Comparison of ENCODE assay signal across 12 mouse cellular contexts in genomic region chr1:33673158-33673960, GRCm38 (mm10). TPM values are rescaled to one million over a fixed set of nuclear protein-coding genes. Genes with fewer than 3 reads are reported as not detected.
DNase-seq lines count a peak whose midpoint lies in the region; ATAC-seq and TF ChIP-seq lines count a peak whose summit lies in the region.
"Had no signal": no experiment of that assay in that cellular context is flagged by ENCODE, and none has a peak within 500 bp of the region (broad histone marks: within the 10 kb centered on the region; RNA-seq: fewer than 3 reads in every experiment).

No protein-coding gene starts in this region.

- peak; percentile 56 for DNase-seq in gastrocnemius, adult 18-20 months (ENCODE audit: low spot score)
- no peak for DNase-seq in gastrocnemius, postnatal 10 days
- DNase-seq in lung, postnatal 36 days = peak; percentile 7
- no peak for DNase-seq in lung, adult 2 months
- DNase-seq in heart, postnatal 36 days = peak; percentile 7 to 28
- DNase-seq in stomach, postnatal 0 days (ENCODE audit: low spot score) = no peak
- no peak for DNase-seq in left cerebral cortex, postnatal 4 days
- no peak for DNase-seq in left cerebral cortex, postnatal 25 days (ENCODE audit: low spot score in 2 of 2)

- WGBS in lung, adult 2 months = 57% methylated on average over 17 of the region's 17 CpGs
- WGBS in stomach, postnatal 0 days = 39% methylated on average over 17 of the region's 17 CpGs

- intact Hi-C loops in heart, postnatal 36 days (cut with DNase I) = loop anchor here (2.0 to 10.0 kb wide), 3 partner anchors 47 to 231 kb away; partner anchors contain the start of genes Bend6 and Dst
- intact Hi-C loops in left cerebral cortex, postnatal 4 days (cut with DNase I) = loop anchor here (5.0 kb wide), 2 partner anchors 49 to 64 kb away; no protein-coding TSS in a partner anchor
- intact Hi-C loops in left cerebral cortex, postnatal 25 days (cut with DNase I) = loop anchor here (2.0 to 10.0 kb wide), 3 partner anchors 65 to 289 kb away; no protein-coding TSS in a partner anchor

- TF ChIP-seq EP300 in stomach, postnatal 0 days (optimal IDR thresholded peaks at IDR 0.05) = peak; percentile 53

- no peaks in the 10 kb centered on the region for H3K27me3 ChIP-seq in stomach, postnatal 0 days (ENCODE audit: control insufficient read depth, insufficient read depth, low read length)
- H3K27me3 ChIP-seq: heart, embryonic 15.5 days had no signal

- peak; percentile 36; the same call in 1 of the 2 replicates for ATAC-seq in stomach, postnatal 0 days (ENCODE audit: low FRiP score, low TSS enrichment)
- ATAC-seq: hindbrain, embryonic 16.5 days had no signal

- no peaks in the 10 kb centered on the region for H3K9me3 ChIP-seq in stomach, postnatal 0 days (ENCODE audit: control insufficient read depth, low read length)
- H3K9me3 ChIP-seq: heart, embryonic 15.5 days had no signal

- H3K4me2 ChIP-seq in stomach, postnatal 0 days (replicated peaks; ENCODE audit: low read depth) = no peak overlapping the region
- H3K4me2 ChIP-seq: heart, embryonic 15.5 days; midbrain, embryonic 11.5 days had no signal

- H3K4me3 ChIP-seq in lung, adult 2 months (replicated peaks; ENCODE audit: extremely low read depth, low read depth, low read length) = no peak overlapping the region
- H3K4me3 ChIP-seq in stomach, postnatal 0 days (ENCODE audit: low read depth, low read length) = 0 out of 2 replicates have a peak overlapping the region, but pooled peaks have one; percentile 1
- H3K4me3 ChIP-seq: heart, embryonic 15.5 days had no signal

- H3K27ac ChIP-seq in stomach, postnatal 0 days (replicated peaks) = peak overlapping the region; percentile 45
- H3K27ac ChIP-seq: heart, embryonic 15.5 days had no signal

- TF ChIP-seq POLR2A in lung, adult 2 months (IDR thresholded peaks at IDR 0.05; ENCODE audit: borderline replicate concordance, extremely low read depth, low read depth, low read length) = no peak

- H3K4me1 ChIP-seq in lung, adult 2 months (ENCODE audit: control insufficient read depth, insufficient read depth, low read length) = no peaks in the 10 kb centered on the region
- 0 out of 2 replicates have a peak, but pooled peaks cover 2% of the 10 kb centered on the region for H3K4me1 ChIP-seq in stomach, postnatal 0 days (replicated peaks; ENCODE audit: control insufficient read depth, insufficient read depth)

- H3K36me3 ChIP-seq in stomach, postnatal 0 days (ENCODE audit: control insufficient read depth, insufficient read depth, low read length) = no peaks in the 10 kb centered on the region
- H3K36me3 ChIP-seq: heart, embryonic 15.5 days had no signal

- no peak for TF ChIP-seq CTCF in lung, adult 2 months (IDR thresholded peaks at IDR 0.05; ENCODE audit: insufficient read depth, low read length)
- no peak for TF ChIP-seq CTCF in stomach, postnatal 0 days (IDR thresholded peaks at IDR 0.05; ENCODE audit: low read depth)

- no peak overlapping the region for H3K9ac ChIP-seq in stomach, postnatal 0 days (ENCODE audit: low read length)
- H3K9ac ChIP-seq: heart, embryonic 15.5 days; liver, postnatal 0 days had no signal

RNA-seq across cellular contexts. Expression of gene Prim2, which starts 3.8 kb away (rescaled TPM):
- 1 to 10 TPM; 1.0 to 1.2 TPM for total RNA-seq in gastrocnemius, adult 18-20 months (2021)
- total RNA-seq in gastrocnemius, postnatal 10 days (2021) = 1 to 10 TPM; 4.2 to 5.5 TPM
- polyA plus RNA-seq in lung, adult 2 months (2012; rRNA removed) = 2.3 and 4.0 TPM in 2 replicates
- 1 to 10 TPM; 2.4 TPM for total RNA-seq in heart, postnatal 36 days (2021)
- 13.1 and 13.6 TPM in 2 replicates for polyA plus RNA-seq in stomach, postnatal 0 days (2015; fragmentation: Nextera tagmentation; extraction: Ambion mirVana)
- total RNA-seq in left cerebral cortex, postnatal 4 days (2021) = 10 to 100 TPM; 14.5 to 15.9 TPM
- 1 to 10 TPM; 5.7 to 6.0 TPM for total RNA-seq in left cerebral cortex, postnatal 25 days (2021)

RNA-seq across cellular contexts. Expression of gene Rab23, which starts 46.3 kb away (rescaled TPM):
- 1 to 10 TPM; 4.7 to 4.8 TPM for total RNA-seq in gastrocnemius, adult 18-20 months (2021)
- total RNA-seq in gastrocnemius, postnatal 10 days (2021) = 10 to 100 TPM in 1 of 2 experiments, 1 to 10 TPM in 1; 8.1 to 14.4 TPM
- 11.3 and 17.3 TPM in 2 replicates for polyA plus RNA-seq in lung, adult 2 months (2012; rRNA removed)
- 1 to 10 TPM; 6.2 to 6.3 TPM for total RNA-seq in heart, postnatal 36 days (2021)
- 14.9 and 17.0 TPM in 2 replicates for polyA plus RNA-seq in stomach, postnatal 0 days (2015; fragmentation: Nextera tagmentation; extraction: Ambion mirVana)
- 10 to 100 TPM; 33.9 to 34.2 TPM for total RNA-seq in left cerebral cortex, postnatal 4 days (2021)
- 10 to 100 TPM; 27.2 to 31.4 TPM for total RNA-seq in left cerebral cortex, postnatal 25 days (2021)

Comparison
In these comparisons a context has a peak if more than half of its experiments do, and no peak if none do; other contexts are left out.
1. DNase-seq: peak in gastrocnemius, adult 18-20 months (single experiment), lung, postnatal 36 days (single experiment) and heart, postnatal 36 days (2 of 2); none in gastrocnemius, postnatal 10 days (single experiment), lung, adult 2 months (single experiment), stomach, postnatal 0 days (single experiment), left cerebral cortex, postnatal 4 days (single experiment) and left cerebral cortex, postnatal 25 days (0 of 2).